Mouse (Mus musculus): ENCODE results near the gene Ascl3.

- TF ChIP-seq CTCF (IDR thresholded peaks at IDR 0.05; ENCODE audit: extremely low read depth, insufficient read depth, low read length), result no peak
- TF ChIP-seq POLR2A (IDR thresholded peaks at IDR 0.05; ENCODE audit: extremely low read depth, insufficient read depth, low read length), result no peak
Measured at GRCm38 (mm10) chr7:109680284-109680683, 51.2 kb downstream of the Ascl3 start.
